In genomic region chr16:63872313-63872712, GRCm38 (mm10) we compare ENCODE assay signal across 8 mouse cellular contexts. TPM values are rescaled to one million over a fixed set of nuclear protein-coding genes. Genes with fewer than 3 reads are reported as not detected.
DNase-seq lines count a peak whose midpoint lies in the region; ATAC-seq and TF ChIP-seq lines count a peak whose summit lies in the region.

No protein-coding gene starts in this region.

- no peaks in the 10 kb centered on the region for H3K9me3 ChIP-seq in midbrain, embryonic 12.5 days
- H3K9me3 ChIP-seq in midbrain, embryonic 16.5 days (replicated peaks; ENCODE audit: control insufficient read depth, low read length, poor library complexity, severe bottlenecking) = no peaks in the 10 kb centered on the region
- no peaks in the 10 kb centered on the region for H3K9me3 ChIP-seq in midbrain, postnatal 0 days (ENCODE audit: low read length)

- H3K4me2 ChIP-seq in midbrain, embryonic 12.5 days (replicated peaks) = no peak overlapping the region
- H3K4me2 ChIP-seq in midbrain, embryonic 16.5 days (ENCODE audit: low read length) = no peak overlapping the region
- no peak overlapping the region for H3K4me2 ChIP-seq in midbrain, postnatal 0 days (ENCODE audit: low read depth, low read length, poor library complexity, severe bottlenecking)

- no peak overlapping the region for H3K9ac ChIP-seq in midbrain, embryonic 12.5 days (replicated peaks)
- no peak overlapping the region for H3K9ac ChIP-seq in midbrain, embryonic 16.5 days (ENCODE audit: low read depth, low read length)
- H3K9ac ChIP-seq in midbrain, postnatal 0 days (replicated peaks; ENCODE audit: low read length, poor library complexity, severe bottlenecking) = no peak overlapping the region

- no peak for TF ChIP-seq POLR2A in bone marrow macrophage, adult 2 months (IDR thresholded peaks at IDR 0.05; ENCODE audit: borderline replicate concordance, low read depth, low read length)
- no peak for TF ChIP-seq POLR2A in embryonic fibroblast, embryonic 13.5 days (IDR thresholded peaks at IDR 0.05; ENCODE audit: low read depth, low read length)

- H3K27me3 ChIP-seq in midbrain, embryonic 12.5 days = peaks cover 13% of the 10 kb centered on the region
- H3K27me3 ChIP-seq in midbrain, embryonic 16.5 days (ENCODE audit: control insufficient read depth, insufficient read depth, low read depth, low read length) = peaks cover 4% of the 10 kb centered on the region; the same call in 1 of the 2 replicates
- 0 out of 2 replicates have a peak, but pooled peaks cover 4% of the 10 kb centered on the region for H3K27me3 ChIP-seq in midbrain, postnatal 0 days (ENCODE audit: insufficient read depth, low read length)

- no peaks in the 10 kb centered on the region for H3K4me1 ChIP-seq in midbrain, embryonic 12.5 days
- H3K4me1 ChIP-seq in midbrain, embryonic 16.5 days (ENCODE audit: control insufficient read depth, insufficient read depth, low read length) = no peaks in the 10 kb centered on the region
- H3K4me1 ChIP-seq in bone marrow macrophage, adult 2 months (ENCODE audit: control insufficient read depth, insufficient read depth, low read length) = no peaks in the 10 kb centered on the region
- no peaks in the 10 kb centered on the region for H3K4me1 ChIP-seq in embryonic fibroblast, embryonic 13.5 days (ENCODE audit: control insufficient read depth, insufficient read depth, low read length)
- H3K4me1 ChIP-seq in midbrain, postnatal 0 days (ENCODE audit: insufficient read depth, low read length) = no peaks in the 10 kb centered on the region

- 12% methylated on average over 7 of the region's 7 CpGs for WGBS in midbrain, embryonic 12.5 days
- WGBS in midbrain, embryonic 16.5 days = 12% methylated on average over 7 of the region's 7 CpGs
- 12% methylated on average over 7 of the region's 7 CpGs for WGBS in midbrain, postnatal 0 days

- ATAC-seq in midbrain, embryonic 12.5 days (ENCODE audit: low FRiP score, low read depth) = peak; percentile 66
- ATAC-seq in midbrain, embryonic 16.5 days = no peak
- no peak for ATAC-seq in midbrain, postnatal 0 days (ENCODE audit: low FRiP score)

- peak; percentile 23 for DNase-seq in gastrocnemius, postnatal 10 days
- no peak for DNase-seq in gastrocnemius, adult 8-10 months (ENCODE audit: low spot score in 2 of 2)
- peak; percentile 60 for DNase-seq in midbrain, postnatal 0 days (ENCODE audit: low spot score)
- DNase-seq in T-cell, adult 2 months (ENCODE audit: low spot score) = no peak

- no peak overlapping the region for H3K27ac ChIP-seq in midbrain, embryonic 12.5 days (replicated peaks)
- no peak overlapping the region for H3K27ac ChIP-seq in midbrain, embryonic 16.5 days (ENCODE audit: low read length)
- no peak overlapping the region for H3K27ac ChIP-seq in bone marrow macrophage, adult 2 months (ENCODE audit: insufficient read depth, low read depth, low read length)
- no peak overlapping the region for H3K27ac ChIP-seq in embryonic fibroblast, embryonic 13.5 days (ENCODE audit: insufficient read depth, low read length)
- no peak overlapping the region for H3K27ac ChIP-seq in midbrain, postnatal 0 days (ENCODE audit: low read depth, low read length)

- no peaks in the 10 kb centered on the region for H3K36me3 ChIP-seq in midbrain, embryonic 12.5 days
- no peaks in the 10 kb centered on the region for H3K36me3 ChIP-seq in midbrain, embryonic 16.5 days (ENCODE audit: control insufficient read depth, insufficient read depth, low read length)
- H3K36me3 ChIP-seq in midbrain, postnatal 0 days (ENCODE audit: insufficient read depth, low read length) = no peaks in the 10 kb centered on the region

- TF ChIP-seq CTCF in bone marrow macrophage, adult 2 months (IDR thresholded peaks at IDR 0.05; ENCODE audit: low read depth, low read length) = peak; percentile 82
- TF ChIP-seq CTCF in embryonic fibroblast, embryonic 13.5 days (IDR thresholded peaks at IDR 0.05; ENCODE audit: borderline replicate concordance, insufficient read depth, low read length) = peak; percentile 71; the same call in 1 of the 2 replicates
- TF ChIP-seq CTCF in midbrain, postnatal 0 days (IDR thresholded peaks at IDR 0.05) = peak; percentile 88

- no peak overlapping the region for H3K4me3 ChIP-seq in midbrain, embryonic 12.5 days
- no peak overlapping the region for H3K4me3 ChIP-seq in midbrain, embryonic 16.5 days (ENCODE audit: low read depth, low read length)
- no peak overlapping the region for H3K4me3 ChIP-seq in bone marrow macrophage, adult 2 months (ENCODE audit: insufficient read depth, low read length)
- no peak overlapping the region for H3K4me3 ChIP-seq in embryonic fibroblast, embryonic 13.5 days (ENCODE audit: insufficient read depth, low read length)
- no peak overlapping the region for H3K4me3 ChIP-seq in midbrain, postnatal 0 days (ENCODE audit: low read depth, low read length)

RNA-seq across cellular contexts. Expression of gene Epha3, which starts 8.3 kb away (rescaled TPM):
- 1 to 10 TPM; 3.3 to 5.0 TPM for total RNA-seq in gastrocnemius, postnatal 10 days (2021)
- total RNA-seq in gastrocnemius, adult 8-10 months (2022) = under 1 TPM; 0.05 to 0.35 (median 0.14) TPM
- polyA plus RNA-seq in midbrain, embryonic 12.5 days (2016; fragmentation: Nextera tagmentation; extraction: Ambion mirVana) = 36.4 and 36.7 TPM in 2 replicates
- polyA plus RNA-seq in midbrain, embryonic 16.5 days (2015; fragmentation: Nextera tagmentation; extraction: Ambion mirVana) = 16.8 and 24.7 TPM in 2 replicates
- not detected in 2 replicates for polyA plus RNA-seq in bone marrow macrophage, adult 2 months (2012; ENCODE audit: insufficient read depth, insufficient read length, missing spikeins)
- polyA plus RNA-seq in embryonic fibroblast, embryonic 13.5 days (2011; ENCODE audit: insufficient read length, low read depth, missing spikeins) = 34.0 and 67.0 TPM in 2 replicates
- 11.5 and 17.3 TPM in 2 replicates for total RNA-seq in midbrain, postnatal 0 days (2014; rRNA removed)
- polyA plus RNA-seq in midbrain, postnatal 0 days (2015; fragmentation: Nextera tagmentation; extraction: Ambion mirVana) = 6.2 and 8.6 TPM in 2 replicates

Comparison
In these comparisons a context has a peak if more than half of its experiments do, and no peak if none do; other contexts are left out.
1. DNase-seq: peak in gastrocnemius, postnatal 10 days (single experiment) and midbrain, postnatal 0 days (single experiment); none in gastrocnemius, adult 8-10 months (0 of 2) and T-cell, adult 2 months (single experiment).
2. Peak in every context shown above with its lines, with median percentiles within 50 percentile points of each other: CTCF ChIP-seq.